ENCODE assay signal across 21 mouse cellular contexts in genomic region chr8:117646440-117646839, GRCm38 (mm10). TPM values are rescaled to one million over a fixed set of nuclear protein-coding genes. Genes with fewer than 3 reads are reported as not detected.
DNase-seq lines count a peak whose midpoint lies in the region; ATAC-seq and TF ChIP-seq lines count a peak whose summit lies in the region.
"Had no signal": no experiment of that assay in that cellular context is flagged by ENCODE, and none has a peak within 500 bp of the region (broad histone marks: within the 10 kb centered on the region; RNA-seq: fewer than 3 reads in every experiment).

No protein-coding gene starts in this region.

- H3K27me3 ChIP-seq in heart, embryonic 11.5 days (ENCODE audit: control insufficient read depth, insufficient read depth, low read length) = no peaks in the 10 kb centered on the region
- H3K27me3 ChIP-seq in intestine, postnatal 0 days (replicated peaks; ENCODE audit: control insufficient read depth, insufficient read depth, low read length) = no peaks in the 10 kb centered on the region
- H3K27me3 ChIP-seq in forebrain, embryonic 15.5 days = no peaks in the 10 kb centered on the region
- H3K27me3 ChIP-seq: midbrain, embryonic 12.5 days; neural tube, embryonic 15.5 days had no signal

- H3K36me3 ChIP-seq in heart, embryonic 11.5 days (ENCODE audit: control insufficient read depth, insufficient read depth, low read length) = no peaks in the 10 kb centered on the region
- no peaks in the 10 kb centered on the region for H3K36me3 ChIP-seq in intestine, postnatal 0 days (ENCODE audit: control insufficient read depth, insufficient read depth)
- no peaks in the 10 kb centered on the region for H3K36me3 ChIP-seq in forebrain, embryonic 15.5 days
- H3K36me3 ChIP-seq: embryonic facial prominence, embryonic 10.5 days; forebrain, embryonic 10.5 days; midbrain, embryonic 12.5 days; neural tube, embryonic 15.5 days had no signal

- 66% methylated on average over 5 of the region's 5 CpGs for WGBS in heart, embryonic 11.5 days (ENCODE audit: insufficient replicate concordance)
- 31% methylated on average over 5 of the region's 5 CpGs for WGBS in intestine, postnatal 0 days
- 80% methylated on average over 5 of the region's 5 CpGs for WGBS in forebrain, embryonic 15.5 days

- intact Hi-C loops in left cerebral cortex, postnatal 4 days (cut with DNase I) = loop anchor here (10.0 kb wide), 2 partner anchors 628 to 1208 kb away; no protein-coding TSS in a partner anchor

- no peak overlapping the region for H3K9ac ChIP-seq in heart, embryonic 11.5 days (ENCODE audit: low read depth, low read length)
- H3K9ac ChIP-seq in intestine, postnatal 0 days (ENCODE audit: low read depth, low read length) = no peak overlapping the region
- H3K9ac ChIP-seq in forebrain, embryonic 15.5 days (replicated peaks) = no peak overlapping the region
- H3K9ac ChIP-seq: hindbrain, embryonic 14.5 days; midbrain, embryonic 12.5 days; neural tube, embryonic 15.5 days had no signal

- no peak for TF ChIP-seq CTCF in intestine, postnatal 0 days (IDR thresholded peaks at IDR 0.05; ENCODE audit: low read depth)

- H3K4me1 ChIP-seq in heart, embryonic 11.5 days (ENCODE audit: control insufficient read depth, insufficient read depth, low read length) = no peaks in the 10 kb centered on the region
- no peaks in the 10 kb centered on the region for H3K4me1 ChIP-seq in intestine, postnatal 0 days (replicated peaks; ENCODE audit: control insufficient read depth, insufficient read depth, low read length)
- H3K4me1 ChIP-seq in forebrain, embryonic 15.5 days = no peaks in the 10 kb centered on the region
- H3K4me1 ChIP-seq: embryonic facial prominence, embryonic 10.5 days; forebrain, embryonic 10.5 days; midbrain, embryonic 12.5 days; neural tube, embryonic 15.5 days had no signal

- no peak overlapping the region for H3K27ac ChIP-seq in heart, embryonic 11.5 days (ENCODE audit: low read depth, low read length)
- no peak overlapping the region; the same call in 1 of the 2 replicates for H3K27ac ChIP-seq in intestine, postnatal 0 days (ENCODE audit: low read depth, low read length)
- H3K27ac ChIP-seq in forebrain, embryonic 15.5 days (replicated peaks) = no peak overlapping the region
- H3K27ac ChIP-seq: embryonic facial prominence, embryonic 10.5 days; forebrain, embryonic 10.5 days; hindbrain, embryonic 14.5 days; midbrain, embryonic 12.5 days; neural tube, embryonic 15.5 days had no signal

- ATAC-seq in heart, embryonic 11.5 days (replicated peaks; ENCODE audit: insufficient number of reproducible peaks, low FRiP score, low TSS enrichment) = no peak
- ATAC-seq in intestine, postnatal 0 days = peak; percentile 83
- no peak for ATAC-seq in forebrain, embryonic 15.5 days (replicated peaks)
- ATAC-seq in erythroblast, adult 5-6 weeks (replicated peaks; ENCODE audit: low FRiP score, poor library complexity, severe bottlenecking) = no peak
- ATAC-seq: CD4-positive, CD25-positive, alpha-beta regulatory T cell, adult 4 months; inflammation-experienced regulatory T-cells, adult 6 months had no signal

- DNase-seq in heart, adult 18-20 months = peak; percentile 18 to 26
- DNase-seq in heart, postnatal 4 days = peak; percentile 6
- peak; percentile 46 for DNase-seq in urinary bladder, adult 2 months (ENCODE audit: low spot score)
- DNase-seq in left cerebral cortex, postnatal 4 days = no peak
- DNase-seq: cerebellum, adult 11 months; gastrocnemius, postnatal 25 days had no signal

- H3K4me2 ChIP-seq in heart, embryonic 11.5 days = no peak overlapping the region
- H3K4me2 ChIP-seq in intestine, postnatal 0 days (replicated peaks; ENCODE audit: low read depth) = no peak overlapping the region; the same call in 1 of the 2 replicates
- no peak overlapping the region for H3K4me2 ChIP-seq in forebrain, embryonic 15.5 days (replicated peaks)
- H3K4me2 ChIP-seq: hindbrain, embryonic 14.5 days; liver, embryonic 11.5 days; midbrain, embryonic 12.5 days; neural tube, embryonic 15.5 days had no signal

- no peaks in the 10 kb centered on the region; the same call in 1 of the 2 replicates for H3K9me3 ChIP-seq in heart, embryonic 11.5 days (replicated peaks; ENCODE audit: control insufficient read depth, low read length)
- H3K9me3 ChIP-seq in intestine, postnatal 0 days (ENCODE audit: control insufficient read depth) = 0 out of 2 replicates have a peak, but pooled peaks cover 6% of the 10 kb centered on the region
- H3K9me3 ChIP-seq in forebrain, embryonic 15.5 days = no peaks in the 10 kb centered on the region
- H3K9me3 ChIP-seq: forebrain, embryonic 10.5 days; midbrain, embryonic 12.5 days; neural tube, embryonic 15.5 days had no signal

- no peak overlapping the region for H3K4me3 ChIP-seq in heart, embryonic 11.5 days (ENCODE audit: low read depth, low read length)
- no peak overlapping the region for H3K4me3 ChIP-seq in intestine, postnatal 0 days (ENCODE audit: low read depth, low read length)
- no peak overlapping the region for H3K4me3 ChIP-seq in forebrain, embryonic 15.5 days
- H3K4me3 ChIP-seq: embryonic facial prominence, embryonic 10.5 days; forebrain, embryonic 10.5 days; midbrain, embryonic 12.5 days; neural tube, embryonic 15.5 days had no signal

RNA-seq across cellular contexts. Expression of gene Sdr42e1, which starts 27.0 kb away (rescaled TPM):
- total RNA-seq in heart, adult 18-20 months (2021) = 1 to 10 TPM; 2.9 to 3.9 TPM
- 0.37 and 0.45 TPM in 2 replicates for polyA plus RNA-seq in heart, embryonic 11.5 days (2014; fragmentation: Nextera tagmentation; extraction: Ambion mirVana)
- 1 to 10 TPM in 1 of 2 experiments, under 1 TPM in 1; 0.67 to 1.0 TPM for total RNA-seq in heart, postnatal 4 days (2021)
- 6.0 and 7.7 TPM in 2 replicates for polyA plus RNA-seq in intestine, postnatal 0 days (2015; fragmentation: Nextera tagmentation; extraction: Ambion mirVana)
- polyA plus RNA-seq in urinary bladder, adult 2 months (2012; rRNA removed) = 58.3 and 71.6 TPM in 2 replicates
- 0.83 and 1.2 TPM in 2 replicates for polyA plus RNA-seq in forebrain, embryonic 15.5 days (2015; fragmentation: Nextera tagmentation; extraction: Ambion mirVana)
- total RNA-seq in left cerebral cortex, postnatal 4 days (2021) = 1 to 10 TPM; 3.1 to 3.5 TPM
- 0.96 and 4.0 TPM in 2 replicates for total RNA-seq in erythroblast, adult 5-6 weeks (2015; ENCODE audit: low replicate concordance)
- total RNA-seq in erythroblast, adult 5-6 weeks (2017; ENCODE audit: low replicate concordance) = 0.42 TPM in 1 of 2 replicates, not detected in the other

RNA-seq across cellular contexts. Expression of gene Hsd17b2, which starts 55.3 kb away (rescaled TPM):
- not detected for total RNA-seq in heart, adult 18-20 months (2021)
- polyA plus RNA-seq in heart, embryonic 11.5 days (2014; fragmentation: Nextera tagmentation; extraction: Ambion mirVana) = 0.34 and 0.46 TPM in 2 replicates
- not detected for total RNA-seq in heart, postnatal 4 days (2021)
- 66.3 and 69.9 TPM in 2 replicates for polyA plus RNA-seq in intestine, postnatal 0 days (2015; fragmentation: Nextera tagmentation; extraction: Ambion mirVana)
- 27.4 and 41.2 TPM in 2 replicates for polyA plus RNA-seq in urinary bladder, adult 2 months (2012; rRNA removed)
- not detected in 2 replicates for polyA plus RNA-seq in forebrain, embryonic 15.5 days (2015; fragmentation: Nextera tagmentation; extraction: Ambion mirVana)
- total RNA-seq in left cerebral cortex, postnatal 4 days (2021) = not detected
- total RNA-seq in erythroblast, adult 5-6 weeks (2015; ENCODE audit: low replicate concordance) = not detected in 2 replicates
- total RNA-seq in erythroblast, adult 5-6 weeks (2017; ENCODE audit: low replicate concordance) = 1.0 TPM in 1 of 2 replicates, not detected in the other
- total RNA-seq: adrenal gland, postnatal 25 days; gastrocnemius, postnatal 25 days; heart, postnatal 14 days; megakaryocyte progenitor cell, adult 5-6 weeks had no signal
- polyA plus RNA-seq: embryonic facial prominence, embryonic 10.5 days; forebrain, embryonic 10.5 days; midbrain, embryonic 12.5 days had no signal
